Mouse (Mus musculus): ENCODE data around the gene Tkt.
A peak's percentile ranks its signal among the peaks of the same experiment; 100 is the strongest.

The Tkt gene

GRCm38 (mm10) chr14:30585323-30585722, 37.2 kb downstream of the Tkt start:
- no peak for DNase-seq (ENCODE audit: low spot score)

- no peak for DNase-seq (ENCODE audit: low spot score)
These were observed 38.8 kb downstream of the Tkt start for GRCm38 (mm10) chr14:30586780-30587461.

GRCm38 (mm10) chr14:30590041-30590645, 42.0 kb downstream of the Tkt start:
- DNase-seq (ENCODE audit: low spot score) = no peak

- DNase-seq (ENCODE audit: low spot score) = no peak
These were observed 42.8 kb downstream of the Tkt start for GRCm38 (mm10) chr14:30590918-30591317.

GRCm38 (mm10) chr14:30591417-30591816, 43.3 kb downstream of the Tkt start:
- DNase-seq (ENCODE audit: low spot score) = peak; percentile 79

- DNase-seq (ENCODE audit: low spot score) = peak; percentile 52
These were observed 45.3 kb downstream of the Tkt start for GRCm38 (mm10) chr14:30593279-30594091.

- peak; percentile 61 for DNase-seq (ENCODE audit: low spot score)
These were observed 46.0 kb downstream of the Tkt start for GRCm38 (mm10) chr14:30594092-30594695.

GRCm38 (mm10) chr14:30595576-30596313, 47.6 kb downstream of the Tkt start:
- no peak for DNase-seq (ENCODE audit: low spot score)

- no peak for DNase-seq (ENCODE audit: low spot score)
These were observed 48.2 kb downstream of the Tkt start for GRCm38 (mm10) chr14:30596407-30596806.

- no peak for DNase-seq (ENCODE audit: low spot score)
These were observed 49.0 kb downstream of the Tkt start for GRCm38 (mm10) chr14:30597142-30597541.

- DNase-seq (ENCODE audit: low spot score) = no peak
These were observed 58.7 kb downstream of the Tkt start for GRCm38 (mm10) chr14:30606817-30607216.

- DNase-seq (ENCODE audit: low spot score) = no peak
These were observed 59.5 kb downstream of the Tkt start for GRCm38 (mm10) chr14:30607696-30608095.

- no peak for DNase-seq (ENCODE audit: low spot score)
These were observed 60.0 kb downstream of the Tkt start for GRCm38 (mm10) chr14:30608176-30608575.

- DNase-seq (ENCODE audit: low spot score) = no peak
These were observed 61.3 kb downstream of the Tkt start for GRCm38 (mm10) chr14:30609499-30609898.

- DNase-seq (ENCODE audit: low spot score) = no peak
These were observed 62.1 kb downstream of the Tkt start for GRCm38 (mm10) chr14:30610304-30610703.

- no peak for DNase-seq (ENCODE audit: low spot score)
These were observed 62.8 kb downstream of the Tkt start for GRCm38 (mm10) chr14:30610940-30611339.

- peak; percentile 78 for DNase-seq (ENCODE audit: low spot score)
These were observed 64.4 kb downstream of the Tkt start for GRCm38 (mm10) chr14:30612523-30612922.

- no peak for DNase-seq (ENCODE audit: low spot score)
These were observed 65.0 kb downstream of the Tkt start for GRCm38 (mm10) chr14:30612962-30613715.

GRCm38 (mm10) chr14:30616751-30617150, 68.6 kb downstream of the Tkt start:
- DNase-seq (ENCODE audit: low spot score) = no peak

GRCm38 (mm10) chr14:30618746-30619275, 70.7 kb downstream of the Tkt start:
- DNase-seq (ENCODE audit: low spot score) = no peak
